Mouse (Mus musculus) telencephalon, adult 2 months (tissue): ENCODE measurements around the gene Gm6882.
"Not testable (repeated sequence)": the region's sequence is repeated elsewhere in the genome, so short reads cannot be mapped to it uniquely, and the experiment has no call there.

Source experiments
- DNase-seq: peaks from one replicate; pipeline ENCODE4 v3.0.0-alpha.2; 2011; ENCODE audit warnings: low read depth, low spot score

The Gm6882 gene

GRCm38 (mm10) chr7:21432645-21433044 lies at the start of gene Gm6882:
Gene Gm6882 (minus strand): TSS chr7:21432745.
- DNase-seq = not testable (repeated sequence)
